Mouse (Mus musculus): ENCODE measurements around the gene Mapre3.
A peak's percentile ranks its signal among the peaks of the same experiment; 100 is the strongest.

- no peak for TF ChIP-seq CTCF (IDR thresholded peaks at IDR 0.05; ENCODE audit: low read depth)
- TF ChIP-seq EP300 (optimal IDR thresholded peaks at IDR 0.05): peak; percentile 21
These were observed 94.2 kb downstream of the Mapre3 start for GRCm38 (mm10) chr5:30908426-30909299.

Measured in stomach, postnatal 0 days (tissue).